Mouse (Mus musculus) intestine, embryonic 14.5 days (tissue): ENCODE results near the gene Dynlt1c. TPM values are rescaled to one million over a fixed set of nuclear protein-coding genes. Genes with fewer than 3 reads are reported as not detected.
"Not testable (repeated sequence)": the region's sequence is repeated elsewhere in the genome, so short reads cannot be mapped to it uniquely, and the experiment has no call there.

Source experiments
- ATAC-seq: fragments of 200-750 bp; cut with Nextera tagmentation; replicated peaks from 2 replicates; pipeline ENCODE4 v1.8.0; 2017; ENCODE audit warnings: low read depth, moderate number of reproducible peaks, moderate TSS enrichment, moderate library complexity; ENCODE audit not compliant: low FRiP score, low TSS enrichment
- DNase-seq: peaks from one replicate; pipeline ENCODE4 v3.0.0-alpha.2; 2018; ENCODE audit warnings: low spot score
- H3K27ac ChIP-seq: fragments of 300-500 bp; sonication (generic); 2 replicates; pipeline ENCODE4 v1.5.1; 2014; ENCODE audit warnings: low read depth, mild to moderate bottlenecking, control low read depth
- H3K27me3 ChIP-seq: fragments of 300-500 bp; sonication (generic); replicated peaks from 2 replicates; pipeline ENCODE4 v1.6.1; 2014; ENCODE audit warnings: low read length, control low read depth; ENCODE audit not compliant: control insufficient read depth, insufficient read depth
- H3K36me3 ChIP-seq: fragments of 300-500 bp; sonication (generic); 2 replicates; pipeline ENCODE4 v1.6.1; 2014; ENCODE audit warnings: low read length, control low read depth; ENCODE audit not compliant: control insufficient read depth, insufficient read depth
- H3K4me1 ChIP-seq: fragments of 300-500 bp; sonication (generic); replicated peaks from 2 replicates; pipeline ENCODE4 v1.6.1; 2014; ENCODE audit warnings: low read length, control low read depth, mixed read lengths; ENCODE audit not compliant: control insufficient read depth, insufficient read depth
- H3K4me2 ChIP-seq: fragments of 300-500 bp; sonication (generic); 2 replicates; pipeline ENCODE4 v1.6.1; 2014; ENCODE audit warnings: low read length
- H3K4me3 ChIP-seq: fragments of 300-500 bp; sonication (generic); 2 replicates; pipeline ENCODE4 v1.5.1; 2014; ENCODE audit warnings: low read depth, low read length, control low read depth, mixed read lengths
- H3K9ac ChIP-seq: fragments of 300-500 bp; sonication (generic); 2 replicates; pipeline ENCODE4 v1.6.1; 2014; ENCODE audit warnings: mild to moderate bottlenecking, low read length
- H3K9me3 ChIP-seq: fragments of 300-500 bp; sonication (generic); 2 replicates; pipeline ENCODE4 v1.6.1; 2016; ENCODE audit warnings: low read length, control low read depth; ENCODE audit not compliant: control insufficient read depth
- WGBS: fragments of 180-500 bp; shearing (Covaris S2); extraction: QIAGEN DNeasy Blood & Tissue Kit; methylation state at CpG from one replicate; pipeline ENCODE4 v1.1.7; 2014; 5-methylcytosine and 5-hydroxymethylcytosine counted together
- polyA plus RNA-seq: library from polyadenylated mRNA; unstranded; fragments of >200 nt; fragmentation: Nextera tagmentation; extraction: Ambion mirVana; gene quantifications from 2 replicates; pipeline ENCODE4 v1.2.1, GENCODE M21; 2014

The Dynlt1c gene
- polyA plus RNA-seq, result 36.1 and 44.8 TPM in 2 replicates

DNA sequence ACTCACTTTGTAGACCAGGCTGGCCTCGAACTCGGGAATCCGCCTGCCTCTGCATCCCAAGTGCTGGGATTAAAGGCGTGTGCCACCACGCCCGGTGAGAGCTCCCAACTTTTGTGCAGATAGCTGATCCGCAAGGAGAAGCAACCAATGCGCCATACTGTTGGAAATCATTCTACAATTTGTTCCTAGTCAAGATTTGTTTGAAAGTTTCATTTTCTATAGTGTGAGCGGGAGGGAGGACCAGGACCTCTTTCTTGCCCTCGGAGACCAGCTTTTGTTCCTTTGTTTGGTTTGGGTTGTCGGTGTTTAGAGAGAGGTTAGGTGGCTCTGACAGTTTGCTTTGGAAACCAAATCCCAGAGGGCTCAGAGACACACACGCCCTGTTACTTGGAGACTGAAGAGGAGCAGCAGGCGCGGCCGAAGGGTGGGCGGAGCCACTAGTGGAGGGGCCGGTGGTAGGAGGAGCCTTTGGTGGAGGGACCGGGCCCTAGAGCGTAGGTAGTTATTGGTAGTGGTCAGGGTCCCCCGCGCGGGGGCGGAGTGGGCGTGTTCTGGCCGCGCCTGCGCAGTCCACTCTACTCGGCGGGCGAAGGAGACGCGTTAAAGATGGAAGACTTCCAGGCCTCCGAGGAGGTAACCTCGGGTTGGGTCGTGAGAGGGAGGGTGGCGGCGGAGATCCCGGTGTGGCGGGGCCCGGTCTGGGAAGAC is at the start of gene Dynlt1c:
TSS of gene Dynlt1c (plus strand) at position 468 of the 708 bp plus-strand sequence.
- not testable (repeated sequence) for H3K36me3 ChIP-seq, H3K9ac ChIP-seq, H3K4me1 ChIP-seq, H3K27me3 ChIP-seq, H3K9me3 ChIP-seq
- 9% methylated on average over 24 of the region's 40 CpGs for WGBS
- DNase-seq (peak; percentile 87), ATAC-seq (peak; percentile 97)
- H3K27ac ChIP-seq, result peak within 1 kb of the TSS; percentile 65
- H3K4me2 ChIP-seq, result peak within 1 kb of the TSS; percentile 44
- peak within 1 kb of the TSS; percentile 15; the same call in 1 of the 2 replicates for H3K4me3 ChIP-seq

DNA sequence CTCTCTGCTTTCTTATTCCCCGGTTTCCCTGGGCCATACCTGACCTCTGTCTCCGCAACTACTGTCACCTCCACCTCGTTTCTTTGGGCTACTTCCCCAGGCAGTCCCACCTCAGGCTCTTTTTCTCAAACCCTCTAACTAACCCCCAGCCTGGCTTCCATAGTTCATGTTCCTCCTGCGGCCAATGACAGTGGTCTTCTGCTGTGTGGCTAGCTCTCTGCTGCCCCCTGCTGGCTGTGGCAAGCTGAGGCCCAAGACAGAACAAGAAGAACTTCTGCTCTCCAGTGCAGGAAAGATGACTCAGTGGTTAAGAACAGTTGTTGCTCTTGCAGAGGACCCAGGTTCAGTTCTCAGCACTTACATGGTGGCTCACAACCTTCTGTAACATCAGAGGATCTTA is 47.7 kb upstream of the Dynlt1c start:
- H3K4me2 ChIP-seq, H3K36me3 ChIP-seq, DNase-seq, H3K4me3 ChIP-seq, H3K9ac ChIP-seq, H3K4me1 ChIP-seq, H3K9me3 ChIP-seq, H3K27ac ChIP-seq, H3K27me3 ChIP-seq: not testable (repeated sequence)
- WGBS, result no CpG with 5 or more reads among the region's 4 CpGs
- ATAC-seq, result peak; percentile 71

DNA sequence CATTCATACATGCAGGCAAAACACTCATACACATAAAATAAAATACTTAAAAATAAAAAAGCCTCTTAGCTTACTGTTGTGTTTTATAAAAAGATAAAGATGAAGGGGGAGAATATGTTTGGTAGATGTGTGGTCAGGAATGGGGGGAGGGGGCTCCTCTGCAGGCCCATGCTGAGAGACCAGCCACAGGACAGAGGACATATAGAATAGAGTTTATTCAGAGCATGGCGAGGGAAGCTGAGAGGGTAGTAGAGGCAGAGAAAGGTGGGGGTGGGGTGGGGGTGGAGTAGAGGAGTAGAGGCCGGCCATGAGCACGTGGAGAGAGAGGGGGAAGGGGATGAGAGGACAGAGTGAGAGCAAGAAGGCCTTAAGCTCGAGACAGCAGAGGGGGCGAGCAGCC is 47.2 kb upstream of the Dynlt1c start:
- H3K36me3 ChIP-seq, H3K4me2 ChIP-seq, H3K9me3 ChIP-seq, H3K27ac ChIP-seq, H3K4me1 ChIP-seq, DNase-seq, ATAC-seq, H3K4me3 ChIP-seq, H3K27me3 ChIP-seq, H3K9ac ChIP-seq: not testable (repeated sequence)
- no CpG with 5 or more reads among the region's 5 CpGs for WGBS

DNA sequence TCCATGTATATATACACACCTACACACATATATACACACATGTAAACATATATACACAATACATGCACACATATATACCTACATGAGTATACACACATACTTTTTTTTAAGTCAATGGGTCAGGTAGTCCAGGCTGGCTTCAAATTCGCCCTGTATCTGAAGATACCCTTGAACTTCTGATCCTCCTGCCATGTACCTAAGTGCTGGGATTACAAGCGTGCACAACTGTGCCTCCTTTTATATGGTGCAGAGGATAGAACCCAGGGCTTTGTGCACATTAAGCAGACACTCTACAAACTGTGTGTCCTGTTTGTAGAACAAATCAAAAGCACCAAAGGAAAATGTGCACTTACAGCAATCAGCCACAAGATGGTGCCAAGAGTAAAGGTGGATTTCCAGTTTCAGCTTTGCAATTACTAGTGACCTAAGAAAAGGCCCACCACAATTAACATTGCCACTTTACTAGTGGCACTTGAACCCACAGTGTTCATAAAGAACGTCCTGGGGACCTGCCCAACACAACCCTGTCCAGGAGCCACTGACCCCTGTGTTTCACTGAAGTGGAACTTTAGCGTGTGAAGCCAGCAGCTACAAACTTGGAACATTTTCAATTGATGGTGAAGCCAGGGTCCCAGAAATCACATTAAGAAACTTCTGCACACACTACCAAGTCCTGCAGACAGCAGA is 41.9 kb upstream of the Dynlt1c start:
- not testable (repeated sequence) for H3K4me3 ChIP-seq

DNA sequence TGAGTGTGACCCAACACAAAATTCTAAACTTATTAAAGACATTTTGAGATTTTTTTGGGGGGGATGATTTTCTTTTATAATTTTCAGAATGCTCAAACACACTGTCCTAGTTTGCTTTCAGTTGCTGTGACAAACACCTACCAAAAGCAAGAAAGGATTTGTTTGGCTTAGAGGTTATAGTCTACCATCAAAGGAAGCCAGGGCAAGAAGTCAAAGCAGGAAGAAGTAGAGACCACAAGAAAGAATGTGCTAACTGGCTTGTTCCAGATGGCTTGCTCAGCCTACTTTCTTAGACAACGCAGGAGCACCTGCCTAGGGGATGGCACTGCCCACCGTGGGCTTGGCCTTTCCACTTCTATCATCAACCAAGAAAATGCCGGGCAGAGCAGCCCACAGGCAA is 36.6 kb upstream of the Dynlt1c start:
- not testable (repeated sequence) for H3K27ac ChIP-seq, ATAC-seq, H3K4me2 ChIP-seq, H3K9ac ChIP-seq, H3K4me3 ChIP-seq, H3K9me3 ChIP-seq, H3K27me3 ChIP-seq, H3K36me3 ChIP-seq, H3K4me1 ChIP-seq, DNase-seq
- WGBS, result 89% methylated on average over 3 of the region's 3 CpGs

More for the DNA sequence above, 41.9 kb upstream of the Dynlt1c start:
- H3K4me2 ChIP-seq, H3K27ac ChIP-seq, H3K4me1 ChIP-seq, H3K9ac ChIP-seq, H3K27me3 ChIP-seq, H3K36me3 ChIP-seq, H3K9me3 ChIP-seq, DNase-seq, ATAC-seq: not testable (repeated sequence)
- no CpG with 5 or more reads among the region's 4 CpGs for WGBS

DNA sequence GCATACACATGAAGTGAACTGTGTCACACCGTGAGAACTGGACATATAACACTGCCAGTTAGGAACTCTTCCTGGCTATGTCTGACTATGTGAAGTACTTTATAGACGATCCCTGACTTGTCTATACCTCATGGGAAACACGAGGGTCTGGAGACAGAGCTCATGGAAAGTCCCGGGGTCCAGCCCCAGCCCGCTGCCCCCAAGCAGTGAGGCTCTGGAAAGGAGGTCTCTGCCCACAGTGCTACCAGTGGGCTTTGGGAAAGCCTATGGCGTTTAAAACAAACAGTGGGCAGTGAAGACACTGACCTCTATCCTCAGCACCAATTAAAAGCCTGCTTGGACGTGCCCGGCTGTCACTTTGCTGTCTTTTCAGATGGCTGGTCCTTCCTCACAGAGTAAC is 33.6 kb upstream of the Dynlt1c start:
- H3K9me3 ChIP-seq, H3K4me1 ChIP-seq, ATAC-seq, H3K27ac ChIP-seq, DNase-seq, H3K9ac ChIP-seq, H3K27me3 ChIP-seq, H3K4me2 ChIP-seq, H3K36me3 ChIP-seq, H3K4me3 ChIP-seq: not testable (repeated sequence)
- 71% methylated on average over 2 of the region's 8 CpGs for WGBS

DNA sequence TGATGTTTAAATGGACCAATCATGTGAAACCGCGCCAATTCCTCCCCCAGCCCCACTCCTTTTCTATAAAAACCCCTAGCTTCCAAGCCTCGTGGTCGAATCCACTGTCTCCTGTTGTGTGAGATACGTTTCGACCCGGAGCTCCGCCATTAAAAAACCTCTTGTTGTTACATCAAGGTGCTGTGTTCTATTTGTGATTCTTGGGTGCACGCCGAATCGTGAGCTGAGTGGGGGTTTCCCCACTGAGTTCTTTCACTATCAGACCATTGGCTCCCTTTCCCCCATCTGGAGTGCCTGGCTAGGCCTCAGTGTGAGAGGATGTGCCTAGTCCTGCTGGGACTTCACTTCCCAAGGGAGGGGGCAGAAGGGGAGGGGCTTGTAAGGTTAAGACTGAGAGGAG is 30.2 kb upstream of the Dynlt1c start:
- not testable (repeated sequence) for ATAC-seq, H3K9me3 ChIP-seq, H3K27me3 ChIP-seq, DNase-seq, H3K36me3 ChIP-seq, H3K9ac ChIP-seq, H3K4me2 ChIP-seq, H3K4me1 ChIP-seq, H3K27ac ChIP-seq, H3K4me3 ChIP-seq
- 96% methylated on average over 9 of the region's 11 CpGs for WGBS

DNA sequence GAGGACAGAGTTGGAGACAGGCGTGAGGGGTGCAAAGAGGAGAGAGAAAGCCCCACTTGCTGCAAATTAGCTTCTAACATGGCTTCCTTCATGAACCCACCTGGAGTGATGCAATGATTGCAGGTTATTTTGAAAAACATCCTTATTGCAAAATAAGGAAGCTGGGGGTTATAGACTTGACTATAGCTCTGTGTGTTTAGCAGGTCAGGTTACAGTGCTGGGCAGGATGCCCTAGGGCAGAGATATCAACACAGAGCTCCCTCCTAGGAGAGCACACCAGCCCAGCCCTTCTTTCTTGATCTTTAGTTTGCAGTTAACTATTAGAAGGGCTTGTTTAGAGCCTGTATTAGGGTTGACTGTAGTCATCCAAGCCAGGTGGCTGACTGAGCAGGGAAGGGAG is 29.3 kb upstream of the Dynlt1c start:
- not testable (repeated sequence) for H3K4me1 ChIP-seq, H3K36me3 ChIP-seq, H3K9me3 ChIP-seq, H3K4me3 ChIP-seq, ATAC-seq, H3K27ac ChIP-seq, H3K27me3 ChIP-seq, H3K9ac ChIP-seq, H3K4me2 ChIP-seq
- peak; percentile 16 for DNase-seq
- WGBS, result no CpG with 5 or more reads among the region's 1 CpGs

DNA sequence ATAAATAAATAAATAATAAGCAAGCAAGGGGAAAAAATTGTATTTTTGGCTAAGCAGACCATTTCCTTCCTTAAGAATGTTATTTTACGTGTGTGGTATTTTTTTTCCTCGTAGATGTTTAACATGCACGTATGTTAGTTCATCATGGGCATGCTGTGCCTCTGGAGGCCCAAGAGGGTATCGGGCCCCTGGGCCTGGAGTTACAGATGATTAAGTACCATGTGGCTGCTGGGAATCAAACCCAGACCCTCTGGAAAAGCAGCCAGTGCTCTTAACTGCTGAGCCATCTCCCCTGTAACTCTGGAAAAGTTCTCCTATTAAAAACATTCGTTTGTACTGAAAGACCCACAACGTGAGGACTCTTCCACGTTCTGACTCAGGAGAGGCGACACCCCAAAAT is 26.1 kb upstream of the Dynlt1c start:
- ATAC-seq, H3K9me3 ChIP-seq, H3K9ac ChIP-seq, H3K4me1 ChIP-seq, H3K27me3 ChIP-seq, H3K4me2 ChIP-seq, H3K27ac ChIP-seq, H3K4me3 ChIP-seq, H3K36me3 ChIP-seq: not testable (repeated sequence)
- 90% methylated on average over 8 of the region's 8 CpGs for WGBS
- peak; percentile 27 for DNase-seq
